Mouse (Mus musculus) embryo, embryonic 10 days (tissue): Measurements from ENCODE around the gene Mnx1.
"Not testable (repeated sequence)": the region's sequence is repeated elsewhere in the genome, so short reads cannot be mapped to it uniquely, and the experiment has no call there.

Source experiments
- DNase-seq: peaks from one replicate; pipeline ENCODE4 v3.0.0-alpha.2; 2015; ENCODE audit warnings: low spot score

Mnx1 gene

GRCm38 (mm10) chr5:29469501-29469900 lies 8.8 kb downstream of the Mnx1 start:
- DNase-seq: no peak

- DNase-seq: no peak
Measured at GRCm38 (mm10) chr5:29468351-29469065, 9.8 kb downstream of the Mnx1 start.

- peak; percentile 43 for DNase-seq
Measured at GRCm38 (mm10) chr5:29467489-29468350, 10.6 kb downstream of the Mnx1 start.

- no peak for DNase-seq
Measured at GRCm38 (mm10) chr5:29462943-29463686, 15.2 kb downstream of the Mnx1 start.

GRCm38 (mm10) chr5:29456895-29457656 lies 21.2 kb downstream of the Mnx1 start:
- no peak for DNase-seq

- DNase-seq: no peak
Measured at GRCm38 (mm10) chr5:29452352-29452751, 25.9 kb downstream of the Mnx1 start.

- no peak for DNase-seq
Measured at GRCm38 (mm10) chr5:29445275-29445674, 33.0 kb downstream of the Mnx1 start.

GRCm38 (mm10) chr5:29436728-29437127 lies 41.5 kb downstream of the Mnx1 start:
- DNase-seq: not testable (repeated sequence)

- DNase-seq: no peak
Measured at GRCm38 (mm10) chr5:29435491-29435890, 42.8 kb downstream of the Mnx1 start.

- DNase-seq: peak; percentile 28
Measured at GRCm38 (mm10) chr5:29434872-29435358, 43.4 kb downstream of the Mnx1 start.

GRCm38 (mm10) chr5:29434228-29434871 lies 43.9 kb downstream of the Mnx1 start, which contains the start of gene Nom1:
TSS of gene Nom1 (plus strand) at chr5:29434664.
- DNase-seq: peak; percentile 94

- not testable (repeated sequence) for DNase-seq
Measured at GRCm38 (mm10) chr5:29423330-29423729, 54.9 kb downstream of the Mnx1 start.
